Mouse (Mus musculus) heart, embryonic 14.5 days (tissue): Measurements from ENCODE around the gene Mrgprh. TPM values are rescaled to one million over a fixed set of nuclear protein-coding genes. Genes with fewer than 3 reads are reported as not detected.

Source experiments
- ATAC-seq: fragments of 200-750 bp; cut with Nextera tagmentation; 2 replicates; pipeline ENCODE4 v1.8.0; 2017; ENCODE audit warnings: low read depth, moderate TSS enrichment; ENCODE audit not compliant: insufficient number of reproducible peaks, insufficient read depth, low FRiP score
- H3K27ac ChIP-seq, 2 experiments: fragments of 200-500 bp in 1 of 2; fragments of 300-500 bp in 1 of 2; sonication (generic) in 1 of 2; replicated peaks in 1 of 2; 2 replicates each; pipeline ENCODE4 v1.5.1; 2012 to 2014; ENCODE audit warnings: low read depth in 2 of 2, low read length in 2 of 2, control low read depth in 1 of 2, mild to moderate bottlenecking in 1 of 2, mixed read lengths in 1 of 2; ENCODE audit not compliant: control insufficient read depth in 1 of 2, insufficient read depth in 1 of 2
- H3K27me3 ChIP-seq: fragments of 300-500 bp; sonication (generic); 2 replicates; pipeline ENCODE4 v1.6.1; 2014; ENCODE audit warnings: mild to moderate bottlenecking, low read length, control low read depth; ENCODE audit not compliant: control insufficient read depth, insufficient read depth
- H3K36me3 ChIP-seq: fragments of 300-500 bp; sonication (generic); 2 replicates; pipeline ENCODE4 v1.6.1; 2014; ENCODE audit warnings: mild to moderate bottlenecking, control low read depth, low read length, mixed read lengths; ENCODE audit not compliant: control insufficient read depth, insufficient read depth
- H3K4me1 ChIP-seq, 2 experiments: fragments of 200-500 bp in 1 of 2; fragments of 300-500 bp in 1 of 2; sonication (generic) in 1 of 2; 2 replicates each; pipeline ENCODE4 v1.6.1; 2012 to 2014; ENCODE audit warnings: low read length in 2 of 2, control low read depth in 1 of 2, mixed read lengths in 1 of 2; ENCODE audit not compliant: control insufficient read depth in 2 of 2, insufficient read depth in 2 of 2
- H3K4me2 ChIP-seq: fragments of 300-500 bp; sonication (generic); 2 replicates; pipeline ENCODE4 v1.6.1; 2014; ENCODE audit warnings: mild to moderate bottlenecking, low read length
- H3K4me3 ChIP-seq, 2 experiments: fragments of 200-500 bp in 1 of 2; fragments of 300-500 bp in 1 of 2; sonication (generic) in 1 of 2; 2 replicates each; pipeline ENCODE4 v1.5.1; 2012 to 2014; ENCODE audit warnings: low read length in 2 of 2, mild to moderate bottlenecking in 2 of 2, control low read depth in 1 of 2, low read depth in 1 of 2, moderate library complexity in 1 of 2; ENCODE audit not compliant: control insufficient read depth in 1 of 2, insufficient read depth in 1 of 2
- H3K9ac ChIP-seq: fragments of 300-500 bp; sonication (generic); 2 replicates; pipeline ENCODE4 v1.6.1; 2014; ENCODE audit warnings: mild to moderate bottlenecking, low read length
- H3K9me3 ChIP-seq: fragments of 300-500 bp; sonication (generic); 2 replicates; pipeline ENCODE4 v1.6.1; 2016; ENCODE audit warnings: low read length, control low read depth; ENCODE audit not compliant: control insufficient read depth
- whole genome bisulfite sequencing: fragments of 180-500 bp; shearing (Covaris S2); extraction: QIAGEN DNeasy Blood & Tissue Kit; methylation state at CpG from one replicate; pipeline ENCODE4 v1.1.7; 2014; 5-methylcytosine and 5-hydroxymethylcytosine counted together
- microRNA-seq: library from miRNA; unstranded; fragments of <30 nt; microRNA quantifications from one replicate; pipeline ENCODE4, GENCODE M21; 2016
- polyA plus RNA-seq: library from polyadenylated mRNA; unstranded; fragments of >200 nt; fragmentation: Nextera tagmentation; extraction: Ambion mirVana; gene quantifications from 2 replicates; pipeline ENCODE4 v1.2.1, GENCODE M21; 2014

The Mrgprh gene
- polyA plus RNA-seq, 1 experiment from 2014 or later, result 0.09 TPM

GRCm38 (mm10) chr17:12916588-12917380, 41.0 kb downstream of the Mrgprh start:
- peaks cover 0 to 9% of the 10 kb centered on the region in 2 experiments; a peak in 2 of 4 replicates for H3K4me1 ChIP-seq
- H3K9me3 ChIP-seq, result no peaks in the 10 kb centered on the region
- H3K27ac ChIP-seq, result peak overlapping the region; percentile 92 to 94
- under 1% methylated on average over 40 of the region's 40 CpGs for whole genome bisulfite sequencing
- no peaks in the 10 kb centered on the region for H3K27me3 ChIP-seq
- H3K9ac ChIP-seq, result peak overlapping the region; percentile 99
- H3K4me2 ChIP-seq, result peak overlapping the region; percentile 84
- peak overlapping the region; percentile 96 to 97 for H3K4me3 ChIP-seq
- peaks cover 68% of the 10 kb centered on the region for H3K36me3 ChIP-seq
- peak; percentile 49 for ATAC-seq

DNA sequence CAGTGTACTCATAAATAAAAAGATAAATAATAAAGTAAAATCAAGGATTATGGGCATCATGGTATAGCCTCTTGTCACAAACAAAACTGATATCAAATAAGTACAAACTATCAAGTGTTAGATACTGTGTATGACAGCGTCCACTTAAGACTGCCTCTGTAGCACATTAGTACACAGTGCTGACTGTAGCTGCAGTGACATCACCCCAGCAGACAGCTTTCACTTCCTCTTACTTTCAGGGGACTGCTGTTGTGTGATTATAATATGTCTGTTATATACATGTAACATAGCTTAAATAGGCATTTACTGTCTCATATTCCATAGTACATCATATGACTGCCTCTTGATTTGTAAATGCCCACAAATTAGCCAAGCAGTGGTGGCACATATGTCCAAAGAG, 45.2 kb downstream of the Mrgprh start:
- Histone ChIP-seq H3K9me3 (no peaks in the 10 kb centered on the region), H3K36me3 (peaks cover 80% of the 10 kb centered on the region), H3K4me1 (peaks cover 0 to 7% of the 10 kb centered on the region in 2 experiments; a peak in 2 of 4 replicates), H3K4me3 (no peak overlapping the region), H3K27ac (no peak overlapping the region), H3K9ac (no peak overlapping the region), H3K4me2 (no peak overlapping the region), H3K27me3 (no peaks in the 10 kb centered on the region)
- 94% methylated on average over 1 of the region's 1 CpGs for WGBS
- no peak for ATAC-seq

- Histone ChIP-seq H3K9me3 (no peaks in the 10 kb centered on the region), H3K36me3 (peaks cover 68% of the 10 kb centered on the region), H3K4me1 (no peaks in the 10 kb centered on the region), H3K27ac (no peak overlapping the region), H3K4me2 (no peak overlapping the region), H3K9ac (no peak overlapping the region), H3K27me3 (no peaks in the 10 kb centered on the region), H3K4me3 (no peak overlapping the region)
- ATAC-seq, result no peak
- 78% methylated on average over 3 of the region's 3 CpGs for WGBS
Measured at GRCm38 (mm10) chr17:12925001-12925400, 49.2 kb downstream of the Mrgprh start.

GRCm38 (mm10) chr17:12925703-12926180, 49.9 kb downstream of the Mrgprh start:
- Histone ChIP-seq H3K9me3 (no peaks in the 10 kb centered on the region), H3K27ac (no peak overlapping the region), H3K9ac (no peak overlapping the region), H3K4me2 (no peak overlapping the region), H3K27me3 (no peaks in the 10 kb centered on the region), H3K4me3 (no peak overlapping the region), H3K4me1 (no peaks in the 10 kb centered on the region), H3K36me3 (peaks cover 60% of the 10 kb centered on the region)
- WGBS, result 91% methylated on average over 8 of the region's 8 CpGs
- ATAC-seq, result no peak

Small RNA genes lying within 50 kb of the gene (microRNA-seq; reads per million reads assigned to microRNA genes)
- gene Gm24085, result not detected

Other genes starting within 250 kb of the Mrgprh start
- gene Slc22a1, start 200.2 kb upstream of the Mrgprh start, polyA plus RNA-seq, result 28.7 and 42.4 TPM in 2 replicates
- 196 and 201 TPM in 2 replicates for gene Igf2r, start 106.4 kb upstream of the Mrgprh start, polyA plus RNA-seq
- gene Mas1, start 7.9 kb upstream of the Mrgprh start, polyA plus RNA-seq, result 0.65 and 0.70 TPM in 2 replicates
- gene Pnldc1, start 34.2 kb downstream of the Mrgprh start, polyA plus RNA-seq, result 1.5 and 1.6 TPM in 2 replicates
- 345 and 353 TPM in 2 replicates for gene Tcp1, start 39.7 kb downstream of the Mrgprh start, polyA plus RNA-seq
- gene Mrpl18, start 40.3 kb downstream of the Mrgprh start, polyA plus RNA-seq, result 197 and 200 TPM in 2 replicates
- 0.24 and 0.28 TPM in 2 replicates for gene Acat3, start 64.6 kb downstream of the Mrgprh start, polyA plus RNA-seq
- 22.8 and 25.6 TPM in 2 replicates for gene Acat2, start 84.7 kb downstream of the Mrgprh start, polyA plus RNA-seq
- 83.1 and 85.7 TPM in 2 replicates for gene Wtap, start 118.1 kb downstream of the Mrgprh start, polyA plus RNA-seq
- 520 and 533 TPM in 2 replicates for gene Sod2, start 130.8 kb downstream of the Mrgprh start, polyA plus RNA-seq
- 0.30 TPM in 1 of 2 replicates, not detected in the other for gene Gpr31b, start 176.3 kb downstream of the Mrgprh start, polyA plus RNA-seq
- gene Tcp10b, start 185.1 kb downstream of the Mrgprh start, polyA plus RNA-seq, result 0.15 TPM in 1 of 2 replicates, not detected in the other